Comparison of ENCODE assay signal across 1 mouse cellular context in the genomic region with DNA sequence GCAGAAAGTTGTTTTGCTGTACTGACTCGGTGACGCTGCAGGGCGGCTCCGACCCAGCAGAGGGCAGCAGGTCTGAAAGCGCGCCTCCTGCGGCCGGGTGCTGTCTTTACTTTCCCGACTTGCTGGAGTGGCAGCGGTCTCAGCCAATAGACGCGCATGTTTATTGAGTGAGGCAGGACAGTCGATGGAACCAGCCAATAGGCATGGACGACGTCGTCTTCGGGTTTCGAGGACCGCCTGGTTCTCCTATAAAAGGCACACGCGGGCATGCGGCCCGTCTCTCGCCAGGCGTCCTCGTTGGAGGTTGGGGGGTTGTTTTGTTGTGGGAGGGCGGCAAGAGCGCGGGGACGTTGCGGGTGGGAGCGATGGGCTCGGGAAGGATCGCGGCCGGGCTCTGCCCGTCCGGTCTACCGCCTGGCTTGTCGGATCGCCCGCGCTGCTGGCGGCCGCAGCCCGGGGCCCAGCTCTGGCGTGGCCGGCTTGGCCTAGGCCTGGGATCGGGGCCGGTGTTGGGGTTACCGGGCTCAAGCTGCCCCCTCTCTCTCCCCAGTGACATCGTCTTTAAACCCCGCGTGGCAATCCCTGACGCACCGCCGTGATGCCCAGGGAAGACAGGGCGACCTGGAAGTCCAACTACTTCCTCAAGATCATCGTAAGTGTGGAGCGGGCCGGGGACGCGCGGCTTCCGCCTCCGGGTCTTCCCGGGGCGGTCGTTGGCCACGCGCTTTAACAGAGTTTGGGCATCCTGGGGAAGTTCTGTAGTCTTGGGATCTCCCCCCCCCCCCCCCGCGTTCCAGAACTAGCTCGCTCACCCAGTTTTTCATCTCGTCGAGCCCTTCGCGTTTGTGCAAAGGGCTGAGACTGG.
TF ChIP-seq lines count a peak whose summit lies in the region.

Rplp0 (plus strand) TSS at position 231 of the 865 bp plus-strand sequence.

TF ChIP-seq in myocyte, 11 proteins besides CTCF, POLR2A, EP300 and RAD21 (continued from another document):
- TF ChIP-seq SRF (IDR thresholded peaks at IDR 0.05; ENCODE audit: control insufficient read depth, insufficient read length, low read depth) (peak; percentile 67), MYOD1 (IDR thresholded peaks at IDR 0.05; ENCODE audit: control insufficient read depth in 1 of 3, insufficient read length in 2 of 3, low read depth in 2 of 3) (peak in 1 of 3 experiments; percentile 1)
